In genomic region chr6:49928075-49928474, GRCm38 (mm10) we compare ENCODE assay signal across 20 mouse cellular contexts.
DNase-seq lines count a peak whose midpoint lies in the region; TF ChIP-seq lines count a peak whose summit lies in the region.
"Had no signal": no experiment of that assay in that cellular context is flagged by ENCODE, and none has a peak within 500 bp of the region (broad histone marks: within the 10 kb centered on the region; RNA-seq: fewer than 3 reads in every experiment).

No protein-coding gene starts in this region.

- dilution Hi-C loops in CH12.LX (cut with MboI; ENCODE audit: extremely low pct_ligation_motif_present, extremely low pct_unique_long_range_greater_than_20kb, low sequenced_read_pairs), result no loop called here

- H3K9me3 ChIP-seq in CH12.LX (replicated peaks; ENCODE audit: low read length) (peaks cover 11% of the 10 kb centered on the region), ES-E14 (ENCODE audit: control insufficient read depth, insufficient read depth, low read depth, low read length) (no peaks in the 10 kb centered on the region)
- H3K9me3 ChIP-seq: embryonic facial prominence, embryonic 13.5 days; embryonic facial prominence, embryonic 15.5 days; forebrain, embryonic 10.5 days; forebrain, embryonic 12.5 days had no signal

- H3K4me2 ChIP-seq in CH12.LX (ENCODE audit: insufficient read depth, low read depth, poor library complexity, severe bottlenecking), result no peak overlapping the region
- H3K4me2 ChIP-seq: embryonic facial prominence, embryonic 13.5 days; embryonic facial prominence, embryonic 15.5 days; forebrain, embryonic 12.5 days had no signal

- TF ChIP-seq CTCF in kidney, adult 2 months (conservative IDR thresholded peaks at IDR 0.05; ENCODE audit: insufficient read depth, insufficient read length, low read depth, low read length), result no peak
- no peak for TF ChIP-seq CTCF in CH12.LX (conservative IDR thresholded peaks at IDR 0.05 in 1 of 2, IDR thresholded peaks at IDR 0.05 in 1 of 2; ENCODE audit: low read depth in 2 of 2, low read length in 2 of 2)

- H3K4me1 ChIP-seq in kidney, adult 2 months (ENCODE audit: control insufficient read depth, insufficient read depth, low read length), result no peaks in the 10 kb centered on the region
- H3K4me1 ChIP-seq in CH12.LX (ENCODE audit: control insufficient read depth in 1 of 2, insufficient read depth in 2 of 2) (no peaks in the 10 kb centered on the region), ES-E14 (ENCODE audit: control insufficient read depth in 2 of 2, insufficient read depth in 2 of 2, low read length in 2 of 2, poor library complexity in 1 of 2) (no peaks in the 10 kb centered on the region)
- H3K4me1 ChIP-seq: embryonic facial prominence, embryonic 13.5 days; embryonic facial prominence, embryonic 15.5 days; forebrain, embryonic 10.5 days; forebrain, embryonic 12.5 days had no signal

- TF ChIP-seq RAD21 in CH12.LX (IDR thresholded peaks at IDR 0.05; ENCODE audit: low read depth, low read length), result no peak

- in situ Hi-C loops in CH12.LX (cut with MboI; ENCODE audit: low pct_ligation_motif_present, low pct_unique_long_range_greater_than_20kb, low sequenced_read_pairs) (loop anchor here (25.0 kb wide), 1 partner anchor 359 kb away; no protein-coding TSS in a partner anchor), ES-E14 (cut with MboI; ENCODE audit: low sequenced_read_pairs in 2 of 2, unreplicated experiment in 2 of 2) (no loop called here)

- H3K27ac ChIP-seq in kidney, adult 2 months (ENCODE audit: insufficient read depth, low read depth, low read length), result no peak overlapping the region
- no peak overlapping the region for H3K27ac ChIP-seq in CH12.LX (ENCODE audit: insufficient read depth, low read depth)
- no peak overlapping the region for H3K27ac ChIP-seq in ES-E14 (ENCODE audit: insufficient read depth, low read depth, low read length, poor library complexity, severe bottlenecking)
- H3K27ac ChIP-seq: embryonic facial prominence, embryonic 13.5 days; embryonic facial prominence, embryonic 15.5 days; forebrain, embryonic 10.5 days; forebrain, embryonic 12.5 days had no signal

- WGBS in kidney, adult 2 months, result 51% methylated on average over 4 of the region's 4 CpGs

- H3K9ac ChIP-seq in CH12.LX (ENCODE audit: insufficient read depth, low read depth), result no peak overlapping the region
- no peak overlapping the region for H3K9ac ChIP-seq in ES-E14 (ENCODE audit: insufficient read depth, low read depth, low read length, poor library complexity, severe bottlenecking)
- H3K9ac ChIP-seq: embryonic facial prominence, embryonic 13.5 days; embryonic facial prominence, embryonic 15.5 days; forebrain, embryonic 12.5 days had no signal

- H3K79me2 ChIP-seq in CH12.LX (replicated peaks; ENCODE audit: control insufficient read depth, extremely low read depth, insufficient read depth, poor library complexity, severe bottlenecking), result no peaks in the 10 kb centered on the region

- no peak for TF ChIP-seq EP300 in CH12.LX (IDR thresholded peaks at IDR 0.05; ENCODE audit: low read length)

- H3K36me3 ChIP-seq in kidney, adult 2 months (ENCODE audit: control insufficient read depth, insufficient read depth, low read length), result no peaks in the 10 kb centered on the region
- H3K36me3 ChIP-seq in CH12.LX (replicated peaks in 1 of 2; ENCODE audit: control insufficient read depth in 1 of 2, insufficient read depth in 1 of 2, low read length in 1 of 2), result no peaks in the 10 kb centered on the region
- H3K36me3 ChIP-seq in ES-E14 (ENCODE audit: control insufficient read depth, insufficient read depth, low read length, poor library complexity, severe bottlenecking), result no peaks in the 10 kb centered on the region
- H3K36me3 ChIP-seq: embryonic facial prominence, embryonic 13.5 days; embryonic facial prominence, embryonic 15.5 days; forebrain, embryonic 10.5 days; forebrain, embryonic 12.5 days had no signal

- H3K27me3 ChIP-seq in kidney, adult 2 months (replicated peaks; ENCODE audit: control insufficient read depth, insufficient read depth, low read length), result no peaks in the 10 kb centered on the region
- H3K27me3 ChIP-seq in CH12.LX (replicated peaks), result no peaks in the 10 kb centered on the region
- H3K27me3 ChIP-seq: embryonic facial prominence, embryonic 13.5 days; embryonic facial prominence, embryonic 15.5 days; forebrain, embryonic 12.5 days had no signal

- TF ChIP-seq POLR2A in kidney, adult 2 months (IDR thresholded peaks at IDR 0.05; ENCODE audit: low read depth, low read length), result no peak
- no peak for TF ChIP-seq POLR2A in CH12.LX (IDR thresholded peaks at IDR 0.05; ENCODE audit: low read depth, low read length)

- H3K4me3 ChIP-seq in kidney, adult 2 months (ENCODE audit: insufficient read depth, low read depth, low read length), result no peak overlapping the region
- no peak overlapping the region for H3K4me3 ChIP-seq in CH12.LX (replicated peaks in 1 of 3; ENCODE audit: low read depth in 2 of 3, low read length in 2 of 3, poor library complexity in 1 of 3)
- no peak overlapping the region for H3K4me3 ChIP-seq in ES-E14 (ENCODE audit: insufficient read depth in 1 of 2, low read depth in 1 of 2, low read length in 2 of 2, poor library complexity in 1 of 2, severe bottlenecking in 1 of 2)
- H3K4me3 ChIP-seq: embryonic facial prominence, embryonic 13.5 days; embryonic facial prominence, embryonic 15.5 days; erythroblast, embryonic 14.5 days; forebrain, embryonic 10.5 days; forebrain, embryonic 12.5 days had no signal

- peak; percentile 17 for DNase-seq in kidney, adult 2 months
- DNase-seq in kidney, adult 18-20 months, result no peak
- DNase-seq in CH12.LX (ENCODE audit: extremely low read depth) (no peak), ES-E14 (ENCODE audit: low read depth, low spot score) (no peak)
- DNase-seq in thymus, postnatal 4 days, result no peak
- DNase-seq: adrenal gland, adult 2 months; adrenal gland, postnatal 10 days; adrenal gland, postnatal 25 days; cerebellum, adult 11 months; cerebellum, adult 18-20 months; cerebellum, adult 8-10 months; cerebellum, adult 9-11 months; cerebellum, postnatal 14 days; cerebellum, postnatal 36 days; embryo, embryonic 11 days had no signal

TF ChIP-seq in CH12.LX, 34 proteins besides CTCF, POLR2A, EP300 and RAD21:
- TF ChIP-seq MAFK (IDR thresholded peaks at IDR 0.05; ENCODE audit: insufficient replicate concordance, low read length) (peak; percentile 77), IRF4 (IDR thresholded peaks at IDR 0.05; ENCODE audit: low read depth, low read length) (no peak)

TF ChIP-seq in ES-E14, 5 proteins besides CTCF, POLR2A, EP300 and RAD21:
- TF ChIP-seq ZC3H11A (IDR thresholded peaks at IDR 0.05; ENCODE audit: borderline replicate concordance, low read depth, low read length), result no peak
- no peak for TF ChIP-seq CHD2 (IDR thresholded peaks at IDR 0.05; ENCODE audit: low read depth, low read length)
- no peak for TF ChIP-seq HCFC1 (IDR thresholded peaks at IDR 0.05; ENCODE audit: borderline replicate concordance, insufficient read depth, low read length)
- peak; percentile 83 for TF ChIP-seq MAFK (IDR thresholded peaks at IDR 0.05; ENCODE audit: insufficient read depth, low read depth, low read length)
- TF ChIP-seq ZNF384 (IDR thresholded peaks at IDR 0.05; ENCODE audit: low read depth, low read length), result no peak
